Mouse (Mus musculus) induced T-regulatory cell, adult 2 months (primary cell): Measurements from ENCODE around the gene Krt81.
A peak's percentile ranks its signal among the peaks of the same experiment; 100 is the strongest.

Experiments used
- DNase-seq: peaks from one replicate; pipeline ENCODE4 v3.0.0-alpha.2; 2012; ENCODE audit warnings: low read depth

Krt81 gene

GRCm38 (mm10) chr15:101453093-101453736 lies 10.3 kb downstream of the Krt81 start:
- DNase-seq = peak; percentile 62

- DNase-seq = no peak
Observed at GRCm38 (mm10) chr15:101447444-101447843, 16.1 kb downstream of the Krt81 start, which contains the start of gene Krt88. Gene Krt88, plus strand, starts transcription at chr15:101447744.

GRCm38 (mm10) chr15:101446572-101446971 lies 17.0 kb downstream of the Krt81 start:
- DNase-seq = no peak

GRCm38 (mm10) chr15:101440837-101441236 lies 22.7 kb downstream of the Krt81 start:
- DNase-seq = no peak

GRCm38 (mm10) chr15:101438555-101438954 lies 25.0 kb downstream of the Krt81 start, which contains the start of gene Krt87:
Gene Krt87, minus strand, starts transcription at chr15:101438804.
- no peak for DNase-seq

- no peak for DNase-seq
Observed at GRCm38 (mm10) chr15:101436611-101437010, 26.9 kb downstream of the Krt81 start.

- no peak for DNase-seq
Observed at GRCm38 (mm10) chr15:101424914-101425313, 38.6 kb downstream of the Krt81 start.

GRCm38 (mm10) chr15:101420903-101421302 lies 42.6 kb downstream of the Krt81 start:
- no peak for DNase-seq

- DNase-seq = no peak
Observed at GRCm38 (mm10) chr15:101418950-101419349, 44.6 kb downstream of the Krt81 start.

- DNase-seq = no peak
Observed at GRCm38 (mm10) chr15:101414807-101415565, 48.6 kb downstream of the Krt81 start.

- DNase-seq = no peak
Observed at GRCm38 (mm10) chr15:101413916-101414635, 49.5 kb downstream of the Krt81 start.

GRCm38 (mm10) chr15:101412188-101412587 lies 51.4 kb downstream of the Krt81 start:
- DNase-seq = no peak

- DNase-seq = no peak
Observed at GRCm38 (mm10) chr15:101410775-101411174, 52.8 kb downstream of the Krt81 start, which contains the start of gene Krt7. Gene Krt7, plus strand, starts transcription at chr15:101411043.
